Mouse (Mus musculus) neural tube, embryonic 11.5 days (tissue): ENCODE results near the gene Aurkb. TPM values are rescaled to one million over a fixed set of nuclear protein-coding genes. Genes with fewer than 3 reads are reported as not detected.

ENCODE experiments used
- ATAC-seq: fragments of 200-750 bp; cut with Nextera tagmentation; 2 replicates; pipeline ENCODE4 v1.8.0; 2017; ENCODE audit warnings: moderate number of reproducible peaks, mild to moderate bottlenecking, moderate TSS enrichment, moderate library complexity; ENCODE audit not compliant: insufficient read depth, low FRiP score, low TSS enrichment
- DNase-seq: peaks from one replicate; pipeline ENCODE4 v3.0.0-alpha.2; 2015; ENCODE audit warnings: low spot score
- H3K27ac ChIP-seq: fragments of 300-500 bp; sonication (generic); 2 replicates; pipeline ENCODE4 v1.5.1; 2014; ENCODE audit warnings: low read depth, mild to moderate bottlenecking, low read length
- H3K27me3 ChIP-seq: fragments of 300-500 bp; sonication (generic); 2 replicates; pipeline ENCODE4 v1.6.1; 2014; ENCODE audit warnings: mild to moderate bottlenecking, low read length, mixed read lengths; ENCODE audit not compliant: control insufficient read depth, insufficient read depth
- H3K36me3 ChIP-seq: fragments of 300-500 bp; sonication (generic); 2 replicates; pipeline ENCODE4 v1.6.1; 2014; ENCODE audit warnings: mild to moderate bottlenecking, low read length, moderate library complexity, mixed read lengths; ENCODE audit not compliant: control insufficient read depth, insufficient read depth
- H3K4me1 ChIP-seq: fragments of 300-500 bp; sonication (generic); 2 replicates; pipeline ENCODE4 v1.6.1; 2014; ENCODE audit warnings: low read length, mixed read lengths; ENCODE audit not compliant: control insufficient read depth, insufficient read depth
- H3K4me2 ChIP-seq: fragments of 300-500 bp; sonication (generic); 2 replicates; pipeline ENCODE4 v1.6.1; 2014; ENCODE audit warnings: low read depth, mild to moderate bottlenecking, moderate library complexity
- H3K4me3 ChIP-seq: fragments of 300-500 bp; sonication (generic); 2 replicates; pipeline ENCODE4 v1.5.1; 2014; ENCODE audit warnings: low read depth, low read length
- H3K9ac ChIP-seq: fragments of 300-500 bp; sonication (generic); 2 replicates; pipeline ENCODE4 v1.6.1; 2014; ENCODE audit warnings: mild to moderate bottlenecking, low read length
- H3K9me3 ChIP-seq: fragments of 300-500 bp; sonication (generic); 2 replicates; pipeline ENCODE4 v1.6.1; 2016; ENCODE audit warnings: low read length; ENCODE audit not compliant: control insufficient read depth
- WGBS: fragments of 180-500 bp; shearing (Covaris S2); extraction: QIAGEN DNeasy Blood & Tissue Kit; methylation state at CpG from one replicate; pipeline ENCODE4 v1.1.7; 2014; 5-methylcytosine and 5-hydroxymethylcytosine counted together
- polyA plus RNA-seq: library from polyadenylated mRNA; unstranded; fragments of >200 nt; fragmentation: Nextera tagmentation; extraction: Ambion mirVana; gene quantifications from 2 replicates; pipeline ENCODE4 v1.2.1, GENCODE M21; 2014

The Aurkb gene
- polyA plus RNA-seq, 1 experiment from 2014 or later = 155 TPM

DNA sequence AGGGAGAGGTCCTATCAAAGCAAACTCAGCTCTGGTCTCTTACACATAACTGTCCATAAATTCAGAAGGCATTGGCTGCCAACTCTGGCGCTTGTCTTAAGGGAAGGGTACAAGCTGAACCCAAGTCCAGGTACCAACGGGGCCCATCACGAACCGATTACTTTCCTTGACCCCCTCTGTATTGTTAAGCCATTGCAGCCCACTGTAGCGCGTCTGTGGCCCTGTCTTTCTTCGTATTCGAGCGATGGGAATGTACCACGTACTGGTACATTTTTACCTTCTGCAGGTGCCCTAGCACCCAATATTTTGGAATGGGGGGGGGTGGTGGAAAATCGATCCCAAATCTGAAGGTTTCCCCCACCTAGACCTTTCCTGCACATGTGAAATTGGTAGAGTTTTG lies 26.8 kb downstream of the Aurkb start:
- WGBS = 81% methylated on average over 11 of the region's 11 CpGs
- Histone ChIP-seq H3K9me3 (no peaks in the 10 kb centered on the region), H3K4me1 (peaks cover 2% of the 10 kb centered on the region; the same call in 1 of the 2 replicates), H3K4me2 (peak overlapping the region; percentile 46), H3K27me3 (no peaks in the 10 kb centered on the region), H3K4me3 (peak overlapping the region; percentile 24; the same call in 1 of the 2 replicates), H3K9ac (0 out of 2 replicates have a peak overlapping the region, but pooled peaks have one; percentile 12), H3K27ac (0 out of 2 replicates have a peak overlapping the region, but pooled peaks have one; percentile 91), H3K36me3 (no peaks in the 10 kb centered on the region)
- DNase-seq = no peak
- ATAC-seq = no peak

DNA sequence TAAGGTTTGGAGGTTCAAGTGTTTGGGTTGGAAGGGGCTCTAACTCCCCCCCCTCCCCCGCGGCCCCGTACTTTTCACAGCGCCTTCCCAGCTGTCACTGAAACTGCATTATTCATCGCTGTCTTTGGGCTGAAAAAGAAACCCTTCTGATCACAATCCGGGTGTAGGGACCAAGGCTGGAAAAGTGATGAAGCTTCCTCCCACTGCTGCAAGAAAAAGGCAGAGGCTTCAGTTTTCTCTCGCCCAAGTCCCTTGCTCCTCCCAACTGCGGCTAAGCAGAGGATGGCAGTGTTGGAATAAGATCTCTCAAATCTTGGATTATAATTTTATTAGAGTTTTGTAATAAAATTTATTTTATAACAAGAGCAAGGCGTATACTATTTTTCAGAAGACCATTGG lies 27.2 kb downstream of the Aurkb start:
- Histone ChIP-seq H3K9me3 (no peaks in the 10 kb centered on the region), H3K9ac (0 out of 2 replicates have a peak overlapping the region, but pooled peaks have one; percentile 12), H3K4me3 (peak overlapping the region; percentile 24), H3K4me1 (peaks cover 2% of the 10 kb centered on the region; the same call in 1 of the 2 replicates), H3K4me2 (peak overlapping the region; percentile 46), H3K36me3 (no peaks in the 10 kb centered on the region), H3K27me3 (no peaks in the 10 kb centered on the region), H3K27ac (peak overlapping the region; percentile 91)
- no peak for DNase-seq
- ATAC-seq = no peak
- 13% methylated on average over 9 of the region's 9 CpGs for WGBS

DNA sequence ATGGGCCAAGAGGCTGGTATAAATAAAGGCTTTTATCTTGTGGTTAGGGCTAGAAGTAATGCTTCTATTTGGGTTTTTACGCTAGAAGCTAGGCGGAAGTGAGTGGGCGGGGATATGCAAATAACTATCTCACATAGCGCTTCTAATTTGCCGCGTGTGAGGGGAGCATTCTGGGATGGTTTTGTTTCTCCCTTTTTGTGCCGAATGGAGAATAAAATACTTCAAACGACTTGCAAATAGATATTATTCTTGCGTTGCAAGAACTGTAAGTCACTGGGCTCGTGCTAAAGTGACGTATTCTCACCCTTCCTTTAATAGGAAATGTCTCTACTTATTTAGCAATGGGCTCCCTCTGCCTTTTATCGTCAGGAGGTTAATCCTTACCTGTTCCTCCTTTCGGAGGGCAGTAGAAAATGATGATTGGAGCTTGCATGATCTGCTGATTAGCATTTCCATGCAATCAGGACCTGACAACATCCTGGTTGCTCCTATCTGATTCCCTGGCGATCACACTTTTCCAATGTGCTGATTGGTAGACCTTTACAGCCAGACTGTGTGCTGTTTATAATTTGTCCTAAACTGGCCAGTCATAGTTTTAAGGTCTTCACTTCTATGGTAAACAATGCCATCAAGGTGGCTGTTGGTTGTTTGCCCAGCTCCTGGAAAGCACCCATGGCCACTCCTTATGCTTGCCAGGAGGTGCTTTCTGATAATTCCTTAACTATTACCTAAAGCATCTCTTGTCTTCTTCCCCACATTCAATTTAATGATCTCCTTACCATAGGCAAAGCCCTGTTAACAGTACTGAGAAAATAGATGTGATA lies 27.8 kb downstream of the Aurkb start:
- peak; percentile 79 for DNase-seq
- ATAC-seq = peak; percentile 75
- Histone ChIP-seq H3K4me2 (peak overlapping the region; percentile 46), H3K27ac (peak overlapping the region; percentile 91), H3K36me3 (no peaks in the 10 kb centered on the region), H3K4me1 (peaks cover 2% of the 10 kb centered on the region; the same call in 1 of the 2 replicates), H3K4me3 (peak overlapping the region; percentile 24), H3K9ac (peak overlapping the region; percentile 76), H3K27me3 (no peaks in the 10 kb centered on the region), H3K9me3 (no peaks in the 10 kb centered on the region)
- WGBS = 0% methylated on average over 14 of the region's 14 CpGs

DNA sequence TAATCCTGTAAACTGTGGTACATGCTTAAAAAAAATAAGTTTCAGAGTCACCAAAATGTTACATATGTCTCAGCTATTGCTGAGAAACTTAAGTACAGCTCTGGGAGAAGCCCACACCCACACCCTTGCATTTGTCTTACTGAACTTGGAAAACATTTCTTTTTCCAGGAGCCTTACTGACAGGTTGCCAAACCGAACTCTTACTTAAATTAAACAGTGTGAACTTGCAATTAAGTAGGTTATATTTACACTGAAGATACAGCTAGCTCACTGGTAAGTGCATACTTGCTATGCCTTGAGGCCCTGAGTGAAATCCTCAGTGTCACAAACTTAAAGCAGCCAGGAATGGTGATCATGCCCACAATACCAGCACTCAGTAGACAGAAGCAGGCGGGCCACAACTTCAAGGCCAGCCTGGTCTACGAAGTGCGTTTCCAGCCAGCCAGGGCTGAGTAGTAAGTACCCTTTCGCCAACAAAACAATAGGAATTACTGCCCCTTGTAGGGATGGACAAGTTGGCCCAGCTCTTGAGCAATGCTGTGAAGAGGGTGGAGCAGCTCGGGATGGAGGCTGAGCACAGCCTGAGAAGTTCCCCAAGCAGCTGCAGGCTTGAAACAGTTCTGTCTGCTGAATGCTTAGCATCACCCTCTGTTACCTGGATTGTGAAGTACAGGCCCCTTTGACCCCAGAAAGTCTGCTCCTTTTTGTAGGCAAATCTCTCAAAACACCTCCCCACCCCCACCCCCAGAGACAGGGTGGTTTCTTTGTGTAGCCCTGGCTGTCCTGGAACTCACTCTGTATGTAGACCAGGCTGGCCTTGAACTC lies 28.7 kb downstream of the Aurkb start:
- no peak overlapping the region for H3K9ac ChIP-seq
- DNase-seq = no peak

DNA sequence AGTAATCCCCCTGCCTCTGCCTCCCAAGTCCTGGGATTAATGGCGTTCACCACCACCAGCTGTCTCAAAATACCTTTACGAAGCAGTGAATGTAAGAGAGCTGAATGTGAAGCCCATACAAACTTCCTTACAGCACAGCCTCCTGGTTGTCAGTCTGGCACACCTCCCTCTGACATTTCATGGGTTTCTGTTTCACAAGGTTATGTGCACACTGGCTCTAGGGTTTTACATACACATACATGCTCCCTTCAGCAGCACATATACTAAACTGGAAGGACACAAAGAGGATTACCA lies 29.3 kb downstream of the Aurkb start:
- no peak overlapping the region for H3K4me3 ChIP-seq
- no peak overlapping the region for H3K9ac ChIP-seq
- H3K36me3 ChIP-seq = no peaks in the 10 kb centered on the region
- 55% methylated on average over 2 of the region's 2 CpGs for WGBS
- no peaks in the 10 kb centered on the region for H3K27me3 ChIP-seq
- no peak overlapping the region for H3K27ac ChIP-seq
- no peak overlapping the region for H3K4me2 ChIP-seq
- ATAC-seq (no peak), DNase-seq (no peak)
- H3K4me1 ChIP-seq = peaks cover 2% of the 10 kb centered on the region; the same call in 1 of the 2 replicates
- no peaks in the 10 kb centered on the region for H3K9me3 ChIP-seq

More for the DNA sequence above, 28.7 kb downstream of the Aurkb start:
- Histone ChIP-seq H3K4me1 (peaks cover 2% of the 10 kb centered on the region; the same call in 1 of the 2 replicates), H3K36me3 (no peaks in the 10 kb centered on the region), H3K27ac (peak overlapping the region; percentile 29; the same call in 1 of the 2 replicates), H3K9me3 (no peaks in the 10 kb centered on the region), H3K4me2 (no peak overlapping the region), H3K4me3 (no peak overlapping the region), H3K27me3 (no peaks in the 10 kb centered on the region)
- WGBS = 34% methylated on average over 6 of the region's 6 CpGs
- no peak for ATAC-seq

DNA sequence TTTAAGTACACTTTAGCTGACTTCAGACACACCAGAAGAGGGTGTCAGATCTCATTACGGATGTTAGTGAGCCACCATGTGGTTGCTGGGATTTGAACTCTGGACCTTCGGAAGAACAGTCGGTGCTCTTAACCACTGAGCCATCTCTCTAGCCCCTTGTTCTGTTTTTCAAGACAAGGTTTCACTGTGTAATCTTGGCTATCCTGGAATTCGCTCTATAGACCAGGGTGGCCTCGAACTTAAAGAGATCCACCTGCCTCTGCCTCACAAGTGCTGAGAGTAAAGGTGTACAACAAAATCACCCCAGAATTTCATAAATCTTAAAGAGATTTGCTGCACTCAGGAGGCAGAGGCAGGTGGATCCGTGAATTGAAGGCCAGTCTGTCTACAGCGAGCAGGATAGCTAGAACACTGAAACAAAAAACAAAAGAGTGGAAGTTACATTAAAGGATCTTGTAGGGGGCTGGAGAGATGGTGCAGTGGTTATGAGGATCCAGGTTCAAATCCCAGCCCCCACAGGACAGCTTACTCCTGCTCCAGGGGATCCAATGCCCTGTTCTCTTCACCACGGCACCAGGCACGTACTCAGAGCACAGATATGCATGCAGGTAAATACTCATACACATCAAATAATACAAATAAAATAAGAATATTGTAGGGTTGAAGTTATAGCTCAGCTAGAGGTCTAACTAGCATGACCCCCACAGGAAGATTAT lies 30.5 kb downstream of the Aurkb start:
- Histone ChIP-seq H3K4me3 (no peak overlapping the region), H3K27me3 (no peaks in the 10 kb centered on the region), H3K9me3 (no peaks in the 10 kb centered on the region), H3K4me1 (peaks cover 2% of the 10 kb centered on the region; the same call in 1 of the 2 replicates), H3K36me3 (no peaks in the 10 kb centered on the region), H3K27ac (no peak overlapping the region), H3K4me2 (no peak overlapping the region), H3K9ac (no peak overlapping the region)
- DNase-seq (no peak), ATAC-seq (no peak)
- WGBS = 45% methylated on average over 8 of the region's 9 CpGs

DNA sequence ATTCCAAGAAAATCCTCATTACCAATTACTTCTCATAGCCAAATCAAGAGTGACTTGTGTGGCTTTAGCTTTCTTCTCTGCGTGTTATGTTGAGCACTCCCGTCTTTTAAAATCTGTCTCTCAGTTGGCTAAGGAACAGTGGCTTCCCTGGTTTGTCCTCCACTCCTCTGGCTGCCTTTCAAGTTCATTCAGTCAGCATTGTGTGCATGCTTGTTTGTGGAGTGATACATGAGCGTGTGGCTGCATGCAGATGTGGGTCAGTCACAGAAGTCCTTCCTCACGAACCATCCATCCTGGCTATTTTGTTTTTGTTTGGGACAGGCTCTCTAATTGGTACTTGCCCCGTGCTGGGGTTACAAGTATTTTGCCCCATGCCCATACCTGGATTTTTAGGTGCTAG lies 31.1 kb downstream of the Aurkb start:
- no peak overlapping the region for H3K4me3 ChIP-seq
- H3K9ac ChIP-seq = no peak overlapping the region
- 76% methylated on average over 5 of the region's 5 CpGs for WGBS
- H3K9me3 ChIP-seq = no peaks in the 10 kb centered on the region
- DNase-seq (no peak), ATAC-seq (no peak)
- no peak overlapping the region for H3K4me2 ChIP-seq
- H3K27me3 ChIP-seq = no peaks in the 10 kb centered on the region
- no peak overlapping the region for H3K27ac ChIP-seq
- H3K36me3 ChIP-seq = no peaks in the 10 kb centered on the region
- peaks cover 2% of the 10 kb centered on the region; the same call in 1 of the 2 replicates for H3K4me1 ChIP-seq

DNA sequence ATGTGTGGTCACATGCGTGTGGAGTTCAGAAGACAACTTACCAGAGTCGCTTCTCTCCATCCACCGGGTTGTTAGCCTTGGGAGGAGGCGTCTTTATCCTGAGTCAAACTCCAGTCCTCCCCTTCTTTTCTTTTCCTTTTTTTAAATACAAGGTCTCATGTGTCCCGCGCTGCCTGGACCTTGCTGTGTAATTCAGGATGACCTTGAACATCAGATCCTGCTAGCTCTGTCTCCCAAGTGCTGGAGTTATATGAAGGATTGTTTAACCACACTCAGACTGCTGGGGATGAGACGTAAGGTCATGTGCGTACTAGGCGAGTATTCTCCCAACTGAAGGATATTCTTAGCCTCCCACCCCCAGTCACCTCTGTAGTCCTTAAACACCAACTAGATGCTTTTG lies 31.9 kb downstream of the Aurkb start:
- ATAC-seq (no peak), DNase-seq (no peak)
- Histone ChIP-seq H3K9ac (no peak overlapping the region), H3K36me3 (no peaks in the 10 kb centered on the region), H3K27me3 (no peaks in the 10 kb centered on the region), H3K27ac (no peak overlapping the region), H3K4me2 (no peak overlapping the region), H3K4me1 (peaks cover 2% of the 10 kb centered on the region; the same call in 1 of the 2 replicates), H3K4me3 (no peak overlapping the region), H3K9me3 (no peaks in the 10 kb centered on the region)
- 92% methylated on average over 9 of the region's 9 CpGs for WGBS
